Mouse (Mus musculus): ENCODE results near the gene Prcc. TPM values are rescaled to one million over a fixed set of nuclear protein-coding genes. Genes with fewer than 3 reads are reported as not detected.
"Not testable (repeated sequence)": the region's sequence is repeated elsewhere in the genome, so short reads cannot be mapped to it uniquely, and the experiment has no call there.

The Prcc gene
- polyA plus RNA-seq, 1 experiment from 2014 or later, result 14.3 TPM

- no peak for ATAC-seq (ENCODE audit: low FRiP score, low read depth)
- Histone ChIP-seq H3K9me3 (no peaks in the 10 kb centered on the region), H3K27me3 (replicated peaks) (no peaks in the 10 kb centered on the region), H3K9ac (no peak overlapping the region), H3K27ac (no peak overlapping the region), H3K4me2 (replicated peaks) (no peak overlapping the region), H3K4me1 (no peaks in the 10 kb centered on the region), H3K36me3 (no peaks in the 10 kb centered on the region), H3K4me3 (no peak overlapping the region)
- 88% methylated on average over 7 of the region's 7 CpGs for WGBS
Measured at GRCm38 (mm10) chr3:87832109-87832859, 53.1 kb downstream of the Prcc start.

- Histone ChIP-seq H3K27ac (no peak overlapping the region), H3K9ac (no peak overlapping the region), H3K36me3 (no peaks in the 10 kb centered on the region), H3K4me2 (replicated peaks) (no peak overlapping the region), H3K4me1 (no peaks in the 10 kb centered on the region), H3K9me3 (no peaks in the 10 kb centered on the region), H3K4me3 (no peak overlapping the region), H3K27me3 (replicated peaks) (no peaks in the 10 kb centered on the region)
- ATAC-seq (ENCODE audit: low FRiP score, low read depth), result no peak
- 49% methylated on average over 10 of the region's 10 CpGs for WGBS
Measured at GRCm38 (mm10) chr3:87829025-87829424, 56.4 kb downstream of the Prcc start.

DNA sequence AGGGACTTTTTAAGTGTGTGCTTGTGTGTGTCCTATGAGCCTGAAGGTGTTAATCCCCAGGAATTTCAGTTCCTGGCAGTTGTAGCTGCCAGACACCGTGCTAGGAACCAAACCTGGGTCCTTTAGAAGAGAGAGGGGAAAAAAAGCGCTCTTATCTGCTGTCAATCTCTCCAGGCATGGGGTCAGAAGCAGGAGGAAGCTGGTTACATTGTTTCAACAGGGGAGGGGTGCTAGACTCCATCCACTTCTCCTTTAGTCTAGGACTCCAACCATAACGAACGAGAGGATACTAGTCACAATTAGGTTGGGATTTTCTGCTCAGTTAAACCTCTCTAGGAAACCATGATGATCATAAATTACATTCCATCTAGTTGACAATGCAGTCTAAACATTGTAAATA, 57.0 kb downstream of the Prcc start:
- H3K27ac ChIP-seq, result no peak overlapping the region
- H3K27me3 ChIP-seq (replicated peaks), result no peaks in the 10 kb centered on the region
- H3K4me1 ChIP-seq, result no peaks in the 10 kb centered on the region
- H3K4me3 ChIP-seq, result no peak overlapping the region
- no peaks in the 10 kb centered on the region for H3K9me3 ChIP-seq
- H3K9ac ChIP-seq, result no peak overlapping the region
- no peaks in the 10 kb centered on the region for H3K36me3 ChIP-seq
- H3K4me2 ChIP-seq (replicated peaks), result no peak overlapping the region
- ATAC-seq (ENCODE audit: low FRiP score, low read depth), result no peak
- 47% methylated on average over 4 of the region's 4 CpGs for WGBS

GRCm38 (mm10) chr3:87824206-87824605, 61.2 kb downstream of the Prcc start, which contains the start of gene Pear1:
Gene Pear1, minus strand, starts transcription at chr3:87824306.
- H3K27ac ChIP-seq; H3K9ac ChIP-seq; H3K4me1 ChIP-seq; H3K9me3 ChIP-seq; H3K4me3 ChIP-seq; H3K27me3 ChIP-seq (replicated peaks); ATAC-seq (ENCODE audit: low FRiP score, low read depth); H3K36me3 ChIP-seq; H3K4me2 ChIP-seq (replicated peaks): not testable (repeated sequence)
- 100% methylated on average over 1 of the region's 1 CpGs for WGBS

DNA sequence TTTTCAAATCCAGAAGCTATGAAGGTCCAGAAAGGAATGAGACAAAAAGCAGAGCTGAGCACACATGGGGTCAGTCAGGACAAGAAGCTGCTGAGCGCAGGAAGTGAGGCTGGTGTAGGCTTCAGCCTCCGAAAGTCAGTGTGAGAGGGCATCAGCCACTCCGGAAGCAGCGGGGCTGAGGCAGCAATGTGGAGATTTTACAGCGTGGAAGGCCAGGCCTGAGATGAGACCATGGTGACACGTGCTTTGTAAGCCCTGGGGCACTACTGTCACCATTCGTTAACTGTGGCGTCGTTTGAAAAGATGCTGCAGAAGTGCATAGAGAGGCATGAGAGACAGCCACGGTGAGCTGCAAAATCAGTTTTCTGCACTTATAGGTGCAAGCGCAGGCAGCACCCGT, 67.2 kb downstream of the Prcc start:
- Histone ChIP-seq H3K4me3 (no peak overlapping the region), H3K4me2 (replicated peaks) (no peak overlapping the region), H3K27me3 (replicated peaks) (peaks cover 16% of the 10 kb centered on the region), H3K27ac (no peak overlapping the region), H3K36me3 (no peaks in the 10 kb centered on the region), H3K9ac (no peak overlapping the region), H3K9me3 (no peaks in the 10 kb centered on the region), H3K4me1 (no peaks in the 10 kb centered on the region)
- 56% methylated on average over 12 of the region's 12 CpGs for WGBS
- ATAC-seq (ENCODE audit: low FRiP score, low read depth), result no peak

DNA sequence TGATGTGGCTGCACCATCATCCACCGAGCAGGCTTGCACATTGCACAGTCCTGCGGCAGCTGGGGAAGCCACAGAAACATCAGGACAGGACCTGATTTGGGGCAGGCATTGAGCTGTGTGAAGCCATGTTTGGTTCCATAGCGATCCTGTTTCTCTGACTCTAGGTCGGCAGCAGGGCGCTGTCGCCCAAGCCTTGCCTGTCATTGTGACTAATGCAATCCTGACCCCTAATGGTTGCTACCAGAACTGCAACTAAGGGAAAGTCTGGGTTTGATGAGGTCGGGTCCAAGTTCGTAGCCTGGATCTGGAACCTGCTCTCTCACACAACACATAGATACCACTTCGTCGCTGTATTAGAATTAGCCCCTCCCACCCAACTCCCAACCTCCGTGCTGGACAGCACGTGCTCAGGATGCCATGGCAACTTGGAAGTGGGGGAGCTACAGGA, 68.7 kb downstream of the Prcc start:
- Histone ChIP-seq H3K4me1 (no peaks in the 10 kb centered on the region), H3K36me3 (no peaks in the 10 kb centered on the region), H3K4me3 (no peak overlapping the region), H3K9me3 (no peaks in the 10 kb centered on the region), H3K4me2 (replicated peaks) (peak overlapping the region; percentile 33; the same call in 1 of the 2 replicates), H3K27me3 (replicated peaks) (peaks cover 26% of the 10 kb centered on the region), H3K9ac (no peak overlapping the region), H3K27ac (no peak overlapping the region)
- ATAC-seq (ENCODE audit: low FRiP score, low read depth), result peak; percentile 57; the same call in 1 of the 2 replicates
- WGBS, result 6% methylated on average over 12 of the region's 12 CpGs

- Histone ChIP-seq H3K36me3 (no peaks in the 10 kb centered on the region), H3K4me1 (no peaks in the 10 kb centered on the region), H3K4me3 (no peak overlapping the region), H3K9ac (no peak overlapping the region), H3K27me3 (replicated peaks) (peaks cover 31% of the 10 kb centered on the region), H3K4me2 (replicated peaks) (peak overlapping the region; percentile 33; the same call in 1 of the 2 replicates), H3K27ac (no peak overlapping the region), H3K9me3 (no peaks in the 10 kb centered on the region)
- no peak for ATAC-seq (ENCODE audit: low FRiP score, low read depth)
- 56% methylated on average over 6 of the region's 6 CpGs for WGBS
Measured at GRCm38 (mm10) chr3:87816166-87816565, 69.2 kb downstream of the Prcc start.

DNA sequence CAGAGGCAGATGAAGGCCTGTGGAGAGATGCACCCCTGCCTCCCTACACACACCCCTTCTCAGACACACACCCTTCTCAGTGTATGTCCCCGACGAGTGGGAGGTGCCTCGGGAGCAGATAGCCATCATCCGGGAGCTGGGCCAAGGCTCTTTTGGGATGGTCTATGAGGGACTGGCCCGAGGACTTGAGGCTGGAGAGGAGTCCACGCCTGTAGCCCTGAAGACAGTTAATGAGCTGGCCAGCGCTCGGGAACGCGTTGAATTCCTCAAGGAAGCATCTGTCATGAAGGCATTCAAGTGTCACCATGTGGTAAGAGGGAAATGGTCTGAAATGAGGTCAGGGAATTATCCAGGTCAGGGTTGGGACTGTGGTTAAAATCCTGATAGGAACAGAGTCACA, 72.5 kb downstream of the Prcc start:
- no peak overlapping the region for H3K4me2 ChIP-seq (replicated peaks)
- H3K4me3 ChIP-seq, result no peak overlapping the region
- H3K9me3 ChIP-seq, result no peaks in the 10 kb centered on the region
- peaks cover 5% of the 10 kb centered on the region; the same call in 1 of the 2 replicates for H3K4me1 ChIP-seq
- no peaks in the 10 kb centered on the region for H3K36me3 ChIP-seq
- peaks cover 62% of the 10 kb centered on the region for H3K27me3 ChIP-seq (replicated peaks)
- WGBS, result 65% methylated on average over 10 of the region's 10 CpGs
- no peak overlapping the region for H3K27ac ChIP-seq
- no peak for ATAC-seq (ENCODE audit: low FRiP score, low read depth)
- no peak overlapping the region for H3K9ac ChIP-seq

DNA sequence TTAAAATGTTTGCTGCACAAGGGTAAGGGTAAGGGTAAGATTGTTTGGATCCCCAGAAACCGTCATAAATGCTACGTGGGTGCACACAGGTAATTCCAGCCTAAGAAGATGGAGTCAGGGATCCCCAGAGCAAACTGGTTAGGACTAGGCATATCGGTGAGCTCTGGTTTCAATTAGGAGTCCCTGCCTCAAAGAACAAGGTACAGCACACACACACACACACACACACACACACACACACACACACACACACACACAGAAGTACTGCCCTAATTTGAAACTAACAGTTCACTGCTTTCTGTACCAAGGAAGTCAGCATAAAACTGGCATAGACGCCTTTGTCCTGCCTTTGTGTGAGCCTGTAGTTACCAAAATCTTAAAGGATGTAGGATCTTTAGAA, 73.0 kb downstream of the Prcc start:
- 84% methylated on average over 4 of the region's 4 CpGs for WGBS
- no peaks in the 10 kb centered on the region for H3K9me3 ChIP-seq
- H3K4me1 ChIP-seq, result peaks cover 5% of the 10 kb centered on the region; the same call in 1 of the 2 replicates
- H3K36me3 ChIP-seq, result no peaks in the 10 kb centered on the region
- H3K4me3 ChIP-seq, result no peak overlapping the region
- H3K27ac ChIP-seq, result no peak overlapping the region
- ATAC-seq (ENCODE audit: low FRiP score, low read depth), result no peak
- peaks cover 63% of the 10 kb centered on the region for H3K27me3 ChIP-seq (replicated peaks)
- H3K4me2 ChIP-seq (replicated peaks), result no peak overlapping the region
- H3K9ac ChIP-seq, result no peak overlapping the region

- Histone ChIP-seq H3K9me3 (no peaks in the 10 kb centered on the region), H3K27ac (no peak overlapping the region), H3K9ac (no peak overlapping the region), H3K36me3 (no peaks in the 10 kb centered on the region), H3K27me3 (replicated peaks) (peaks cover 70% of the 10 kb centered on the region), H3K4me2 (replicated peaks) (no peak overlapping the region), H3K4me3 (no peak overlapping the region), H3K4me1 (peaks cover 5% of the 10 kb centered on the region; the same call in 1 of the 2 replicates)
- no peak for ATAC-seq (ENCODE audit: low FRiP score, low read depth)
- WGBS, result 83% methylated on average over 8 of the region's 8 CpGs
Measured at GRCm38 (mm10) chr3:87811297-87811696, 74.1 kb downstream of the Prcc start.

- H3K9ac ChIP-seq, result no peak overlapping the region
- H3K4me3 ChIP-seq, result no peak overlapping the region
- ATAC-seq (ENCODE audit: low FRiP score, low read depth), result no peak
- no peaks in the 10 kb centered on the region for H3K36me3 ChIP-seq
- H3K4me2 ChIP-seq (replicated peaks), result peak overlapping the region; percentile 39
- peaks cover 79% of the 10 kb centered on the region for H3K27me3 ChIP-seq (replicated peaks)
- no peak overlapping the region for H3K27ac ChIP-seq
- H3K4me1 ChIP-seq, result peaks cover 5% of the 10 kb centered on the region; the same call in 1 of the 2 replicates
- no peaks in the 10 kb centered on the region for H3K9me3 ChIP-seq
- 4% methylated on average over 28 of the region's 28 CpGs for WGBS
Measured at GRCm38 (mm10) chr3:87809322-87809962, 76.0 kb downstream of the Prcc start.

All from neural tube, embryonic 12.5 days (tissue).